Mouse (Mus musculus) forebrain, postnatal 0 days (tissue): ENCODE measurements at regions not wholly inside any gene's neighbourhood (a gene's known extent, or its start where the extent isn't known, plus 50 kb on each side); places are given as distances from the start of the nearest gene placed in this dataset.

Experiments
- ATAC-seq: fragments of 200-750 bp; cut with Nextera tagmentation; 2 replicates; pipeline ENCODE4 v1.8.0; 2017; ENCODE audit warnings: mild to moderate bottlenecking, moderate library complexity
- DNase-seq: peaks from one replicate; pipeline ENCODE4 v3.0.0-alpha.2; 2015
- H3K27ac ChIP-seq: fragments of 300-500 bp; sonication (generic); 2 replicates; pipeline ENCODE4 v1.5.1; 2014; ENCODE audit warnings: low read depth, mild to moderate bottlenecking, antibody characterized with exemption, low read length, moderate library complexity, mixed read lengths
- H3K27me3 ChIP-seq: fragments of 300-500 bp; sonication (generic); 2 replicates; pipeline ENCODE4 v1.6.1; 2014; ENCODE audit warnings: mild to moderate bottlenecking, low read length, mixed read lengths; ENCODE audit not compliant: insufficient read depth
- H3K36me3 ChIP-seq: fragments of 300-500 bp; sonication (generic); 2 replicates; pipeline ENCODE4 v1.6.1; 2014; ENCODE audit warnings: mild to moderate bottlenecking, moderate library complexity; ENCODE audit not compliant: insufficient read depth
- H3K4me1 ChIP-seq: fragments of 300-500 bp; sonication (generic); 2 replicates; pipeline ENCODE4 v1.6.1; 2014; ENCODE audit warnings: antibody characterized with exemption; ENCODE audit not compliant: insufficient read depth
- H3K4me2 ChIP-seq: fragments of 300-500 bp; sonication (generic); 2 replicates; pipeline ENCODE4 v1.6.1; 2014; ENCODE audit warnings: low read depth, mild to moderate bottlenecking, moderate library complexity
- H3K4me3 ChIP-seq: fragments of 300-500 bp; sonication (generic); 2 replicates; pipeline ENCODE4 v1.5.1; 2014; ENCODE audit warnings: low read depth, low read length, mixed read lengths
- H3K9ac ChIP-seq: fragments of 300-500 bp; sonication (generic); 2 replicates; pipeline ENCODE4 v1.6.1; 2014; ENCODE audit warnings: mild to moderate bottlenecking
- H3K9me3 ChIP-seq: fragments of 300-500 bp; sonication (generic); 2 replicates; pipeline ENCODE4 v1.6.1; 2016; ENCODE audit warnings: low read length
- CTCF ChIP-seq: sonication (generic); IDR thresholded peaks from 2 replicates; pipeline ENCODE4 v1.5.1; 2016; ENCODE audit warnings: antibody characterized with exemption, control low read depth, low read depth
- WGBS: fragments of 180-500 bp; shearing (Covaris S2); extraction: QIAGEN DNeasy Blood & Tissue Kit; methylation state at CpG from one replicate; pipeline ENCODE4 v1.1.7; 2014; 5-methylcytosine and 5-hydroxymethylcytosine counted together

- Histone ChIP-seq H3K4me2 (no peak overlapping the region), H3K9ac (no peak overlapping the region), H3K27ac (no peak overlapping the region), H3K27me3 (no peaks in the 10 kb centered on the region), H3K4me3 (no peak overlapping the region), H3K4me1 (no peaks in the 10 kb centered on the region), H3K36me3 (no peaks in the 10 kb centered on the region), H3K9me3 (no peaks in the 10 kb centered on the region)
- 90% methylated on average over 3 of the region's 3 CpGs for WGBS
- ATAC-seq = no peak
- DNase-seq = no peak
- no peak for TF ChIP-seq CTCF
These were observed 223.7 kb upstream of the Isl1 start for GRCm38 (mm10) chr13:116533163-116533562.

GRCm38 (mm10) chr13:116528289-116528688 lies 218.8 kb upstream of the Isl1 start:
- Histone ChIP-seq H3K4me2 (no peak overlapping the region), H3K9me3 (no peaks in the 10 kb centered on the region), H3K4me3 (no peak overlapping the region), H3K9ac (no peak overlapping the region), H3K27ac (no peak overlapping the region), H3K27me3 (no peaks in the 10 kb centered on the region), H3K36me3 (no peaks in the 10 kb centered on the region), H3K4me1 (no peaks in the 10 kb centered on the region)
- ATAC-seq (no peak), DNase-seq (no peak)
- 0 out of 2 replicates have a peak, but pooled peaks have one; percentile 4 for TF ChIP-seq CTCF
- 59% methylated on average over 1 of the region's 1 CpGs for WGBS

- WGBS = 72% methylated on average over 7 of the region's 7 CpGs
- H3K27me3 ChIP-seq = no peaks in the 10 kb centered on the region
- no peak for DNase-seq
- H3K9ac ChIP-seq = no peak overlapping the region
- ATAC-seq = no peak
- H3K9me3 ChIP-seq = no peaks in the 10 kb centered on the region
- H3K4me3 ChIP-seq = no peak overlapping the region
- no peak overlapping the region for H3K4me2 ChIP-seq
- H3K36me3 ChIP-seq = no peaks in the 10 kb centered on the region
- H3K4me1 ChIP-seq = 0 out of 2 replicates have a peak, but pooled peaks cover 2% of the 10 kb centered on the region
- TF ChIP-seq CTCF = no peak
- no peak overlapping the region for H3K27ac ChIP-seq
These were observed 217.5 kb upstream of the Isl1 start for GRCm38 (mm10) chr13:116527037-116527436.

- Histone ChIP-seq H3K4me3 (no peak overlapping the region), H3K9me3 (no peaks in the 10 kb centered on the region), H3K36me3 (no peaks in the 10 kb centered on the region), H3K4me1 (0 out of 2 replicates have a peak, but pooled peaks cover 2% of the 10 kb centered on the region), H3K27me3 (no peaks in the 10 kb centered on the region), H3K27ac (no peak overlapping the region), H3K9ac (no peak overlapping the region), H3K4me2 (no peak overlapping the region)
- 4% methylated on average over 8 of the region's 8 CpGs for WGBS
- DNase-seq (peak; percentile 14), ATAC-seq (peak; percentile 62)
- no peak for TF ChIP-seq CTCF
These were observed 214.3 kb upstream of the Isl1 start for GRCm38 (mm10) chr13:116523713-116524303.

- peak; percentile 45 for DNase-seq
- no peak overlapping the region for H3K27ac ChIP-seq
- peak; percentile 13 for TF ChIP-seq CTCF
These were observed 205.3 kb upstream of the Isl1 start for GRCm38 (mm10) chr13:116514640-116515311.

GRCm38 (mm10) chr13:116514256-116514639 lies 204.8 kb upstream of the Isl1 start:
- no peak for TF ChIP-seq CTCF
- H3K4me1 ChIP-seq = no peaks in the 10 kb centered on the region
- H3K4me3 ChIP-seq = peak overlapping the region; percentile 28
- no peaks in the 10 kb centered on the region for H3K9me3 ChIP-seq
- H3K36me3 ChIP-seq = no peaks in the 10 kb centered on the region
- ATAC-seq = no peak; the same call in 1 of the 2 replicates
- peak overlapping the region; percentile 26; the same call in 1 of the 2 replicates for H3K9ac ChIP-seq
- peak overlapping the region; percentile 45 for H3K4me2 ChIP-seq
- peak; percentile 40 for DNase-seq
- H3K27me3 ChIP-seq = no peaks in the 10 kb centered on the region
- no peak overlapping the region for H3K27ac ChIP-seq
- 11% methylated on average over 7 of the region's 7 CpGs for WGBS

More at GRCm38 (mm10) chr13:116514640-116515311, 205.3 kb upstream of the Isl1 start:
- WGBS = 4% methylated on average over 13 of the region's 13 CpGs
- peak; percentile 89 for ATAC-seq
- no peaks in the 10 kb centered on the region for H3K9me3 ChIP-seq
- peak overlapping the region; percentile 26; the same call in 1 of the 2 replicates for H3K9ac ChIP-seq
- H3K36me3 ChIP-seq = no peaks in the 10 kb centered on the region
- no peaks in the 10 kb centered on the region for H3K27me3 ChIP-seq
- H3K4me2 ChIP-seq = peak overlapping the region; percentile 45
- H3K4me3 ChIP-seq = peak overlapping the region; percentile 28
- H3K4me1 ChIP-seq = no peaks in the 10 kb centered on the region

GRCm38 (mm10) chr13:116512398-116512797 lies 202.9 kb upstream of the Isl1 start:
- H3K36me3 ChIP-seq = no peaks in the 10 kb centered on the region
- no peaks in the 10 kb centered on the region for H3K27me3 ChIP-seq
- H3K4me3 ChIP-seq = no peak overlapping the region
- H3K9ac ChIP-seq = no peak overlapping the region
- no peak overlapping the region for H3K27ac ChIP-seq
- no peaks in the 10 kb centered on the region for H3K4me1 ChIP-seq
- ATAC-seq (no peak), DNase-seq (no peak)
- H3K4me2 ChIP-seq = no peak overlapping the region
- WGBS = 81% methylated on average over 4 of the region's 4 CpGs
- no peak for TF ChIP-seq CTCF
- H3K9me3 ChIP-seq = no peaks in the 10 kb centered on the region
